ENCODE assay signal across 8 mouse cellular contexts in the genomic region with DNA sequence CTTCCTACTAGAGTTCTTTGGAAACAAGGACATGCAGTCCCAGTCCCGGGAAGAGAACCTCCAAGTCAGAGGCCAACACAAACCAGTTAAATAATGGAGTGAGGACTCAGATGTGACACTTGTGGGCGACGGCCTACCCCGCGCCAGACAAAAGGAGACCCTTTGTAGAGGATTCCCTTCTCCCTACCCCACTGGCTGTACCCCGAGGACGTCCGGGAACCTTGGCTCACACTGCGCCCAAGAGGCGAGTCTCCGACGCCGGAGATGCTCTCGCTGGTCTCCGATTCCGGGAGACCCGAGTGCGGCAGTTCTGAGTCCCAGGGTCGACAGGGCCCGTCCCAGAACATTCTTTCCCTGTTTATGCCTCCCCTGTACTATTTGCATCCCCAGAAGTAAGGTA. TPM values are rescaled to one million over a fixed set of nuclear protein-coding genes. Genes with fewer than 3 reads are reported as not detected.
DNase-seq lines count a peak whose midpoint lies in the region; ATAC-seq and TF ChIP-seq lines count a peak whose summit lies in the region.

No protein-coding gene starts in this region.

- peak overlapping the region; percentile 84 for H3K4me2 ChIP-seq in liver, embryonic 12.5 days
- H3K4me2 ChIP-seq in neural tube, embryonic 11.5 days (ENCODE audit: low read depth), result peak overlapping the region; percentile 82

- no peaks in the 10 kb centered on the region for H3K9me3 ChIP-seq in liver, embryonic 12.5 days (replicated peaks)
- H3K9me3 ChIP-seq in neural tube, embryonic 11.5 days (ENCODE audit: control insufficient read depth, low read length), result no peaks in the 10 kb centered on the region

- peak; percentile 29 for ATAC-seq in frontal cortex, adult (ENCODE audit: low TSS enrichment)
- ATAC-seq in inflammation-experienced regulatory T-cells, adult 6 months, result peak; percentile 17
- no peak for ATAC-seq in liver, embryonic 12.5 days
- peak; percentile 48 for ATAC-seq in neural tube, embryonic 11.5 days (ENCODE audit: insufficient read depth, low FRiP score, low TSS enrichment)

- WGBS in bone marrow, adult 2 months, result under 1% methylated on average over 20 of the region's 20 CpGs
- 1% methylated on average over 20 of the region's 20 CpGs for WGBS in liver, embryonic 12.5 days (ENCODE audit: insufficient replicate concordance)
- under 1% methylated on average over 20 of the region's 20 CpGs for WGBS in neural tube, embryonic 11.5 days

- H3K27ac ChIP-seq in bone marrow, adult 2 months (ENCODE audit: control insufficient read depth, insufficient read depth, low read depth, low read length, poor library complexity), result 0 out of 2 replicates have a peak overlapping the region, but pooled peaks have one; percentile 41
- H3K27ac ChIP-seq in liver, embryonic 12.5 days, result no peak overlapping the region
- H3K27ac ChIP-seq in neural tube, embryonic 11.5 days (ENCODE audit: low read depth, low read length), result peak overlapping the region; percentile 15; the same call in 1 of the 2 replicates

- peaks cover 24% of the 10 kb centered on the region for H3K27me3 ChIP-seq in liver, embryonic 12.5 days (replicated peaks)
- H3K27me3 ChIP-seq in neural tube, embryonic 11.5 days (ENCODE audit: control insufficient read depth, insufficient read depth, low read length), result no peaks in the 10 kb centered on the region

- TF ChIP-seq CTCF in bone marrow, adult 2 months (IDR thresholded peaks at IDR 0.05; ENCODE audit: control insufficient read depth, insufficient read depth, low read length), result no peak

- H3K36me3 ChIP-seq in liver, embryonic 12.5 days, result no peaks in the 10 kb centered on the region
- no peaks in the 10 kb centered on the region for H3K36me3 ChIP-seq in neural tube, embryonic 11.5 days (ENCODE audit: control insufficient read depth, insufficient read depth, low read length)

- H3K4me3 ChIP-seq in bone marrow, adult 2 months (replicated peaks; ENCODE audit: control insufficient read depth, low read depth, low read length), result peak overlapping the region; percentile 49
- H3K4me3 ChIP-seq in liver, embryonic 12.5 days, result peak overlapping the region; percentile 62
- peak overlapping the region; percentile 53 for H3K4me3 ChIP-seq in neural tube, embryonic 11.5 days (ENCODE audit: low read depth, low read length)

- TF ChIP-seq POLR2A in bone marrow, adult 2 months (IDR thresholded peaks at IDR 0.05; ENCODE audit: borderline replicate concordance, control insufficient read depth, low read depth, low read length), result no peak

- DNase-seq in left cerebral cortex, postnatal 25 days (ENCODE audit: low spot score in 2 of 2), result peak; percentile 9 to 15
- DNase-seq in left cerebral cortex, postnatal 14 days (ENCODE audit: low spot score in 2 of 2), result no peak
- DNase-seq in neural tube, embryonic 11.5 days (ENCODE audit: low spot score), result peak; percentile 54
- peak; percentile 36 for DNase-seq in urinary bladder, adult 2 months (ENCODE audit: low spot score)

- H3K9ac ChIP-seq in liver, embryonic 12.5 days, result peak overlapping the region; percentile 60; the same call in 1 of the 2 replicates
- peak overlapping the region; percentile 57 for H3K9ac ChIP-seq in neural tube, embryonic 11.5 days (ENCODE audit: low read length)

- intact Hi-C loops in left cerebral cortex, postnatal 25 days (cut with DNase I), result loop anchor here (2.0 kb wide), 2 partner anchors 48 to 196 kb away; no protein-coding TSS in a partner anchor
- intact Hi-C loops in left cerebral cortex, postnatal 14 days (cut with DNase I), result loop anchor here (2.0 to 5.0 kb wide), 2 partner anchors 42 to 196 kb away; no protein-coding TSS in a partner anchor

- H3K4me1 ChIP-seq in bone marrow, adult 2 months (ENCODE audit: control insufficient read depth, insufficient read depth, low read length), result no peaks in the 10 kb centered on the region; the same call in 1 of the 2 replicates
- peaks cover 22% of the 10 kb centered on the region for H3K4me1 ChIP-seq in liver, embryonic 12.5 days
- no peaks in the 10 kb centered on the region for H3K4me1 ChIP-seq in neural tube, embryonic 11.5 days (ENCODE audit: control insufficient read depth, insufficient read depth, low read length)

RNA-seq across cellular contexts. Expression of a gene that starts 0.5 kb away (rescaled TPM):
- total RNA-seq in left cerebral cortex, postnatal 25 days (2021), result 10 to 100 TPM; 15.2 to 17.4 TPM
- 10 to 100 TPM; 23.2 to 23.5 TPM for total RNA-seq in left cerebral cortex, postnatal 14 days (2021)
- polyA plus RNA-seq in bone marrow, adult 2 months (2011; ENCODE audit: insufficient read depth, insufficient read length, low replicate concordance, missing spikeins), result 3.4 and 4.9 TPM in 2 replicates
- polyA plus RNA-seq in inflammation-experienced regulatory T-cells, adult 6 months (2017; shearing (Covaris generic)), result 1 to 10 TPM in 2 of 3 experiments, under 1 TPM in 1; 0.18 to 3.0 (median 2.6) TPM
- 9.8 and 10.1 TPM in 2 replicates for polyA plus RNA-seq in liver, embryonic 12.5 days (2016; fragmentation: Nextera tagmentation; extraction: Ambion mirVana)
- 9.2 and 11.0 TPM in 2 replicates for polyA plus RNA-seq in neural tube, embryonic 11.5 days (2014; fragmentation: Nextera tagmentation; extraction: Ambion mirVana)
- 26.4 and 36.1 TPM in 2 replicates for polyA plus RNA-seq in urinary bladder, adult 2 months (2012; rRNA removed)

Comparison
In these comparisons a context has a peak if more than half of its experiments do, and no peak if none do; other contexts are left out.
1. DNase-seq: peak in left cerebral cortex, postnatal 25 days (2 of 2), neural tube, embryonic 11.5 days (single experiment) and urinary bladder, adult 2 months (single experiment); none in left cerebral cortex, postnatal 14 days (0 of 2).
2. Peak in every context shown above with its lines, with median percentiles within 50 percentile points of each other: H3K4me3 ChIP-seq.